Mouse (Mus musculus) cerebellum, adult 9-10 months (tissue): ENCODE data around the gene Tab2.
A peak's percentile ranks its signal among the peaks of the same experiment; 100 is the strongest.
"Not testable (repeated sequence)": the region's sequence is repeated elsewhere in the genome, so short reads cannot be mapped to it uniquely, and the experiment has no call there.

ENCODE experiments used
- DNase-seq: peaks from one replicate; pipeline ENCODE4 v3.0.0; 2022

The Tab2 gene

DNA sequence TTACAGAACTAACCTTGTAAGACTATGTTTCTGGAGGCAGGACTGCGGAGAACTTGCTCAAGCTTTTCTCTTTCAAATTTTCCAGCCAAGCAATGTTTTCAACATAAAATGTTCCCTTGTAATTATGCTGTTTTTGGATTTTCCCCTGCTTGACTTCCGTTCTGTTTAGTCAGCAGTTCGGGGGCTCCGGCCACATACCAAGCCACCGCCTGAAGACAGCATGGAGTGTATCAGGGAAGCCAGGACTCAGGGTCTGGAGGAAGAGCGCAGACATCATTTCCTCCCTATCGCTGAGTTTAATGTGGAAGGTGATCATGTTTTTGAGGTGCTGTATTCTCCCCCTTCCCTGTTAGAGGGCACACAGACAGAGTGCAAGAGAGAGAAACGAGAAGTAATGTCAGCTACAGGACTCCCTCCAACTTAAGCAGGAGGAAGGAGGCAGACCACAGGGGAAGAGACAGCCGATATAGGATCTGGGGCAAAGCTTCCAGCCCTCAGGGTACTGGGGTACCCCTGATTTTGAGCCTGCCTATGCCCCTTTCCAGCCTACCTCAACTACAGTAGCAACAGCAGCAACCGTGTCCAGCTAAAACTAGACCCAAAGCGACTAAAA, 67.7 kb downstream of the Tab2 start:
- no peak for DNase-seq

GRCm38 (mm10) chr10:7883524-7883923, 72.5 kb downstream of the Tab2 start:
- DNase-seq: peak; percentile 76

- no peak for DNase-seq
Measured at GRCm38 (mm10) chr10:7881971-7882370, 74.1 kb downstream of the Tab2 start.

GRCm38 (mm10) chr10:7880283-7880682, 75.7 kb downstream of the Tab2 start:
- DNase-seq: not testable (repeated sequence)

GRCm38 (mm10) chr10:7874194-7874593, 81.8 kb downstream of the Tab2 start:
- DNase-seq: no peak

DNA sequence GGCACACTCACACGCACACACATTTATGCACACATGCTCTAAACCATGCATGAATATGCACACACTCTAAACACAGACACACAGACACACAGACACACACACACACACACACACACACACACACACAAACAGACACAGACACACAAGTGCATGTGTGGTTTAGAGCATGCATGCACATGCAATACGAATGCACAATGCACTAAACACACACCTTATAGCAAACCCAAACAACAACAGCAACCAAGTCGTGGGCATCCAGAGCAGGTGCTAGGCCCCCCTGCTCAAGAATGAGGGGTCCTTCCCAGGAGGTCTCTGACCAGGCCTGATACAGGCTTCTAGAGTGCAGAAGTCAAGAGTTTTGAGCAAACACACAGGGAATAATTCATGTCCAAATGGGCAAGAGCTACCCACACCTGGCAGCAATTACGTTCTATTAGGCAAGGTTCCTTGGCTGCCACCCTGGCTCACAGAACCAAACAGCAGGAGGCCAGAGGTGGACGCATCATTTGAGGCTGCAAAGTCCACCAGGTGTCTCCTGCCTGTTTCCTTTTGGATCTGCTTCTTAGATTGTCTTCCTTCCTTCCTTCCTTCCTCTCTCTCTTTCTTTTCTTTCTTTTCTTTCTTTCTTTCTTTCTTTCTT, 84.5 kb downstream of the Tab2 start:
- DNase-seq: no peak

DNA sequence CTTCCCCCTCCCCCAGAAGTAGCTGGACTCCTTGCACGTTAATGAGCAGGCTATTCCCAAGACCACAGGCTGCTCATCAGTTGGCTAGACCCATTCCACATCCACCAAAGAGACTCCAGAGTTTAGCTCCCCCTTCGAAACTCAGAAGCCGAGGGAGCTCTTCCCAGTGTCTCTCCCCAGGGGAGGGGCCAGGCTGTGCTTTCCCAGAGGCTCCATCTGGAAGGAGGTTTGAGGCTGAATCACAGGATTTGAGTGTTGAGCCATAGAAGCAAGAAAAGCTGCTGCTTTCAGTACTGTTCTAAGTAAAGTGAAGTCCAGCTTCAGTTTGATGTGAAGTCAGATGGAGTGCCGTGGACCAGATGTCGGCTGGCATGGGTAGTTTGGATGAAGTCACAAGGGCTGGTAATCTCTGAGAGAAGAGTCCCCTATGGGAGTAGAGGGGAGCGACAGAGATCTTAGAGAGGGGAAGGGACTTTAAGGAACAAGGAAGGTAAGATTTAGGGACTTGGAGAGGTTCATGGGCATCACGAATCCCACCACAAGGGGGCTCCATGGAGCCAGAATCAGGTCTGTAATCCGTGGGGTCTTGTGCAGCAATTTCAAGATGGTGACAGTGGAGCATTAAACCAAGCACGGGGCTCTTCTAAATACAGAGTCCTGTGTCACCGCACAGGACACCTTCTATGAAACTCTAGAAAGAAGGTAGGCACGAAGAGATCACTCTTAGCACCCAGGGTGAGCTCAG, 85.3 kb downstream of the Tab2 start:
- no peak for DNase-seq

- DNase-seq: no peak
Measured at GRCm38 (mm10) chr10:7869746-7870145, 86.3 kb downstream of the Tab2 start.

DNA sequence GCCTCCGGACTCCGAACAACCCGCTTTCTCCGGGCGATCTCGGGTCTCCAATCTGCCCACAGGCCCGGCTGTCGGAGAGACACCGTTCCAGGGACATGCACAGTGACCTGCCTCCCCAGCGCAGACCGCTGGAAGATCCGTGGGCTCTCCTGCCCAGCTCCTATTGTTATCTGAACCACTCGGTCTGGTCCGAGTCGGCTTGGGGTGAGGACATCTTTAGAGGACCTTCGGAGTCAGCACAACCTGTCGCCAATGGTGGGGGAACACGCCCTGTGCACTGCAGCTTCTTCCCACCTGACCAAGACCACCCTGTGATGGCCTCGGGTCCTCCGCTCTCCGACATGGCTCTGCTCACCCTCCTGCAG, 88.4 kb downstream of the Tab2 start:
- no peak for DNase-seq

- DNase-seq: no peak
Measured at GRCm38 (mm10) chr10:7866762-7867665, 89.0 kb downstream of the Tab2 start.

GRCm38 (mm10) chr10:7864806-7865205, 91.2 kb downstream of the Tab2 start:
- no peak for DNase-seq

GRCm38 (mm10) chr10:7864184-7864583, 91.8 kb downstream of the Tab2 start:
- no peak for DNase-seq

DNA sequence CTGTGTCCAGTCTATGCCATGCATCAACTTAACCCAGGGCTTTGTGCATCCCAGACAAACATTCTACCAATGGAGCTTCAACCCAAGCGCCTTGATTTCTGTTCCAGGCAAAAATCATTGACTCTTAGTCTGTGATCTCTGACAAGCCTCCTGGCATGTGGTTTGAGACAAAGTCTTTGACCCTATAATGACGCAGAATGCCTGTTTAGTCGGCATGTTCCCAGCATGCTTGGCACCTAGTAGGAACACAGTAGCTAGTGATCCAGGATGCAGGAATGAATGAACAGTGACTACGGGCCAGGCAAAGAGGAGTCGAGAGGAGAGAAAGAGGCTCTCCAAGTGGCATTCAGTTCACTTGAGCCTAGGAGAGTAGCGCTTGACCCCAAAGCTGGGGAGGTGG, 92.6 kb downstream of the Tab2 start:
- no peak for DNase-seq

- no peak for DNase-seq
Measured at GRCm38 (mm10) chr10:7861937-7862657, 93.9 kb downstream of the Tab2 start.

- DNase-seq: no peak
Measured at GRCm38 (mm10) chr10:7861259-7861936, 94.6 kb downstream of the Tab2 start.

- no peak for DNase-seq
Measured at GRCm38 (mm10) chr10:7860494-7860893, 95.5 kb downstream of the Tab2 start.
